Mouse (Mus musculus) kidney, adult 2 months (tissue): ENCODE measurements at regions not wholly inside any gene's neighbourhood (a gene's known extent, or its start where the extent isn't known, plus 50 kb on each side); places are given as distances from the start of the nearest gene placed in this dataset.

ENCODE experiments used
- CTCF ChIP-seq: fragments of 200-500 bp; conservative IDR thresholded peaks from 2 replicates; pipeline ENCODE4 v1.5.1; 2011; ENCODE audit warnings: low read depth, mild to moderate bottlenecking, control low read depth, low read length, moderate library complexity, mixed read lengths; ENCODE audit not compliant: insufficient read depth, insufficient read length
- POLR2A ChIP-seq: fragments of 200-500 bp; IDR thresholded peaks from one replicate; pipeline ENCODE4 v1.6.1; 2011; ENCODE audit warnings: low read depth, low read length, control low read depth

DNA sequence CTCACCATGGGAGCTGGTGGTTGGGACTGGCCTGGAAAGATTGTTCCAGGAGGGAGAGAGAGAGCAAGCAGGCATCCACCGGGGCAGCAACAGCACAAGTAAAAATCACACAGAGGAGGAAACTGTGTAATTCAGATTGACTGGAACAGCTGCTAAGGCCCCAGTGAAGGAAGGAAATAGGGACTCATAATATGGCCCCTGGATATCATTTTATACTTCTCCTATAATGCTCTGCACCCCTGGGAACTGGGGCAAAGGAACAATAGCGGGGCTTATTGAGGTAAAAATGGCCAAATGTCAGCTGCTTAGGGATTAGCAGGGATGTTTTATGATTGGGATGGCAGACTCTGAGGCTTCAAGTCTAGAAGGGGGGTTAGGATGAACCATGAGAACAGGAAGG lies 170.4 kb upstream of the Rad23b start:
- TF ChIP-seq POLR2A (no peak), CTCF (no peak)
